Mouse (Mus musculus): ENCODE measurements around the gene Rhox3g.
"Not testable (repeated sequence)": the region's sequence is repeated elsewhere in the genome, so short reads cannot be mapped to it uniquely, and the experiment has no call there.

The Rhox3g gene

GRCm38 (mm10) chrX:37628512-37628911 is at the start of gene Rhox3g:
Rhox3g (minus strand) TSS chrX:37628612.
- not testable (repeated sequence) for DNase-seq (ENCODE audit: low spot score in 2 of 2)

GRCm38 (mm10) chrX:37673177-37673576 is 44.8 kb upstream of the Rhox3g start, which contains the start of gene Rhox2h:
Rhox2h (minus strand) TSS chrX:37673277.
- DNase-seq (ENCODE audit: low spot score in 2 of 2): not testable (repeated sequence)

GRCm38 (mm10) chrX:37668664-37669063 is 40.3 kb upstream of the Rhox3g start, which contains the start of gene Rhox3h:
Rhox3h (minus strand) TSS chrX:37668764.
- not testable (repeated sequence) for DNase-seq (ENCODE audit: low spot score in 2 of 2)

DNA sequence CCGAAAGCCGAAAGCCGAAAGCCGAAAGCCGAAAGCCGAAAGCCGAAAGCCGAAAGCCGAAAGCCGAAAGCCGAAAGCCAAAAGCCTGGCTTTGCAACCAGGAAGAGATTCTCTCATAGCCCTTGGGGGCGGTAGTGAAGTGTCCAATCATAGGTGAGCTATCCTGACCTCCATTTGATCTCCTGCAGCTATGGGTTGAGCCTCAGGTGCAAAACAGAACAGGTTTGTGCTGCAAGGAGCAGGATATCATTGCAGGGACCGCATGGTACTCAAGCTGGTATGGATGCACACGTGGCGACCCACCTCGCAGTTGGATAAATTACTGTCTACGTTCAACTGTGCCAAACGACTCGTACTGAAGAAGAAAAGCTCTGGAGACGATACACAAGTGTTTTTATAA is 22.8 kb upstream of the Rhox3g start, which contains the start of gene Rhox4g:
TSS of gene Rhox4g (minus strand) at position 101 of the 400 bp plus-strand sequence.
- not testable (repeated sequence) for DNase-seq (ENCODE audit: low spot score in 2 of 2)

- DNase-seq (ENCODE audit: low spot score in 2 of 2): not testable (repeated sequence)
Measured at GRCm38 (mm10) chrX:37643370-37643769, 15.0 kb upstream of the Rhox3g start, which contains the start of gene Rhox2g. Rhox2g (minus strand) TSS chrX:37643470.

DNA sequence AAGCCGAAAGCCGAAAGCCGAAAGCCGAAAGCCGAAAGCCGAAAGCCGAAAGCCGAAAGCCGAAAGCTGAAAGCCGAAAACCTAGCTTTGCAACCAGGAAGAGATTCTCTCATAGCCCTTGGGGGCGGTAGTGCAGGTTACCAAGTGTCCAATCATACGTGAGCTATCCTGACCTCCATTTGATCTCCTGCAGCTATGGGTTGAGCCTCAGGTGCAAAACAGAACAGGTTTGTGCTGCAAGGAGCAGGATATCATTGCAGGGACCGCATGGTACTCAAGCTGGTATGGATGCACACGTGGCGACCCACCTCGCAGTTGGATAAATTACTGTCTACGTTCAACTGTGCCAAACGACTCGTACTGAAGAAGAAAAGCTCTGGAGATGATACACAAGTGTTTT is 20.8 kb downstream of the Rhox3g start, which contains the start of gene Rhox4f:
TSS of gene Rhox4f (minus strand) at position 101 of the 400 bp plus-strand sequence.
- not testable (repeated sequence) for DNase-seq (ENCODE audit: low spot score in 2 of 2)

GRCm38 (mm10) chrX:37580692-37581091 is 47.7 kb downstream of the Rhox3g start, which contains the start of gene Rhox3f:
Rhox3f (plus strand) TSS chrX:37580992.
- not testable (repeated sequence) for DNase-seq (ENCODE audit: low spot score in 2 of 2)
